Mouse (Mus musculus): ENCODE results near the gene Ankrd12. TPM values are rescaled to one million over a fixed set of nuclear protein-coding genes. Genes with fewer than 3 reads are reported as not detected.

The Ankrd12 gene
- 10 to 100 TPM; 14.1 to 16.2 TPM for total RNA-seq (2021)

GRCm38 (mm10) chr17:66076934-66077333 is at the start of gene Ankrd12:
Gene Ankrd12 (minus strand): TSS chr17:66077089.
- peak; percentile 96 for DNase-seq

GRCm38 (mm10) chr17:66125211-66125610 is 48.3 kb upstream of the Ankrd12 start:
- DNase-seq = no peak

- DNase-seq = no peak
These were observed 47.1 kb upstream of the Ankrd12 start for GRCm38 (mm10) chr17:66123816-66124610.

- peak; percentile 96 for DNase-seq
These were observed 46.4 kb upstream of the Ankrd12 start, which contains the start of gene Ddx11 for GRCm38 (mm10) chr17:66123066-66123815. Gene Ddx11 (plus strand): TSS chr17:66123520.

GRCm38 (mm10) chr17:66120701-66121100 is 43.8 kb upstream of the Ankrd12 start:
- DNase-seq = no peak

- no peak for DNase-seq
These were observed 42.1 kb upstream of the Ankrd12 start for GRCm38 (mm10) chr17:66118991-66119390.

GRCm38 (mm10) chr17:66112166-66112565 is 35.3 kb upstream of the Ankrd12 start:
- DNase-seq = no peak

GRCm38 (mm10) chr17:66111402-66111959 is 34.6 kb upstream of the Ankrd12 start, which contains the start of gene Washc1:
Gene Washc1 (plus strand): TSS chr17:66111545.
- peak; percentile 91 for DNase-seq

GRCm38 (mm10) chr17:66110746-66111145 is 33.9 kb upstream of the Ankrd12 start:
- DNase-seq = peak; percentile 51

GRCm38 (mm10) chr17:66108198-66108597 is 31.3 kb upstream of the Ankrd12 start:
- DNase-seq = no peak

- no peak for DNase-seq
These were observed 30.6 kb upstream of the Ankrd12 start for GRCm38 (mm10) chr17:66107466-66107865.

- DNase-seq = peak; percentile 77
These were observed 29.8 kb upstream of the Ankrd12 start for GRCm38 (mm10) chr17:66106601-66107267.

- DNase-seq = no peak
These were observed 27.2 kb upstream of the Ankrd12 start for GRCm38 (mm10) chr17:66104076-66104475.

- DNase-seq = peak; percentile 93
These were observed 24.8 kb upstream of the Ankrd12 start, which contains the start of gene Ndufv2 for GRCm38 (mm10) chr17:66101380-66102330. Gene Ndufv2 (minus strand): TSS chr17:66101559.

GRCm38 (mm10) chr17:66100566-66101379 is 23.9 kb upstream of the Ankrd12 start:
- no peak for DNase-seq

- DNase-seq = no peak
These were observed 15.8 kb upstream of the Ankrd12 start for GRCm38 (mm10) chr17:66092664-66093063.

- no peak for DNase-seq
These were observed 15.2 kb upstream of the Ankrd12 start for GRCm38 (mm10) chr17:66092065-66092464.

GRCm38 (mm10) chr17:66091392-66091791 is 14.5 kb upstream of the Ankrd12 start:
- no peak for DNase-seq

GRCm38 (mm10) chr17:66090251-66090650 is 13.4 kb upstream of the Ankrd12 start:
- no peak for DNase-seq

GRCm38 (mm10) chr17:66085038-66085437 is 8.1 kb upstream of the Ankrd12 start:
- DNase-seq = no peak

Data from heart, postnatal 4 days (tissue).